8 mouse cellular contexts compared by ENCODE assay signal in the genomic region with DNA sequence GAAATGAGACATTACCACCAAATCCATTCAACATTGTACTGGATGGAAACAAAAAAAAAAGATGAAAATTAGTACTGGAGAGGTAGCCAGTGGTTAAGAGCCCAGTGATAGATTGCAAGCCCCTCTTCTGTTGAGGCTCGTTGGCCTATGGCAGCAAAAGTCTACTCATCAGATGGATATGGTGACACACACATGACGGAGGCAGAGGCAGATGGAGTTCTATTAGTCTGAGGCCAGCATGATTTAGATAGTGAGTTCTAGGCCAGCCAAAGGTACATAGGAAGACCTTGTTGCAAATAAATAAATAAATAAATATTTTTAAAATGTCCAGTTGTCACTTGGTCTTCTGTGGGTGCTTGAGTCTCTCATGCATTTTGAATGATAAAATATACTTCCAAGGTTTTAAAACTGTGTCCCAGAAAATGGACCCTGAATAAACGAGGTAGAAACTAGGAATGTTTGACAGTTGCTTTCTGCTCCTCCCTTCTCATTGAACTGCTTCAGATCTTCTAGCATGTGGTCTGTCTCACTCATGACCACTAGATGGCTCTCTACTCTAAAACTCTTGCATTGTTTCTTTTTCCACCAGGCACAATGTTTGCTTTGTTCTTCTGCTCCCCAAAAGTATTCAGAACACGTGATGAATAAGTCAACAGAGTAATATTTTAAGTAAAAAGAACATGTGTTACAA.
DNase-seq lines count a peak whose midpoint lies in the region; ATAC-seq lines count a peak whose summit lies in the region.

No protein-coding gene starts in this region.

- H3K27me3 ChIP-seq in heart, embryonic 12.5 days (replicated peaks), result no peaks in the 10 kb centered on the region
- H3K27me3 ChIP-seq in lung, embryonic 15.5 days, result no peaks in the 10 kb centered on the region

- no peak for ATAC-seq in heart, embryonic 12.5 days (ENCODE audit: insufficient number of reproducible peaks, low FRiP score)
- peak; percentile 77 for ATAC-seq in granulocyte monocyte progenitor cell, adult 5-6 weeks (replicated peaks; ENCODE audit: poor library complexity, severe bottlenecking)
- peak; percentile 49; the same call in 1 of the 2 replicates for ATAC-seq in lung, embryonic 15.5 days (ENCODE audit: borderline replicate concordance, extremely low read depth, low FRiP score, low TSS enrichment)

- H3K4me2 ChIP-seq in heart, embryonic 12.5 days, result no peak overlapping the region
- H3K4me2 ChIP-seq in lung, embryonic 15.5 days, result no peak overlapping the region

- H3K9me3 ChIP-seq in heart, embryonic 12.5 days (replicated peaks), result no peaks in the 10 kb centered on the region
- no peaks in the 10 kb centered on the region for H3K9me3 ChIP-seq in lung, embryonic 15.5 days

- 47% methylated on average over 4 of the region's 4 CpGs for WGBS in heart, embryonic 12.5 days
- WGBS in lung, embryonic 15.5 days, result 47% methylated on average over 4 of the region's 4 CpGs

- H3K27ac ChIP-seq in heart, embryonic 12.5 days (ENCODE audit: poor library complexity, severe bottlenecking), result no peak overlapping the region
- no peak overlapping the region for H3K27ac ChIP-seq in lung, embryonic 15.5 days

- DNase-seq in heart, adult 8-10 months (ENCODE audit: low spot score), result peak; percentile 38
- DNase-seq in 416B (ENCODE audit: low read depth), result peak; percentile 68
- DNase-seq in Muller cell, postnatal 12 days (ENCODE audit: inconsistent ontology term), result peak; percentile 51
- peak; percentile 34 for DNase-seq in telencephalon, adult 2 months (ENCODE audit: low read depth, low spot score)
- DNase-seq in spleen, postnatal 36 days (ENCODE audit: low spot score in 2 of 2), result no peak

- no peak overlapping the region for H3K9ac ChIP-seq in heart, embryonic 12.5 days
- H3K9ac ChIP-seq in lung, embryonic 15.5 days, result no peak overlapping the region

- no peak overlapping the region for H3K4me3 ChIP-seq in heart, embryonic 12.5 days
- H3K4me3 ChIP-seq in lung, embryonic 15.5 days, result no peak overlapping the region

- H3K4me1 ChIP-seq in heart, embryonic 12.5 days (replicated peaks), result no peaks in the 10 kb centered on the region
- no peaks in the 10 kb centered on the region for H3K4me1 ChIP-seq in lung, embryonic 15.5 days

- no peaks in the 10 kb centered on the region for H3K36me3 ChIP-seq in heart, embryonic 12.5 days
- no peaks in the 10 kb centered on the region for H3K36me3 ChIP-seq in lung, embryonic 15.5 days

Comparison
In these comparisons a context has a peak if more than half of its experiments do, and no peak if none do; other contexts are left out.
1. DNase-seq: peak in heart, adult 8-10 months (single experiment), 416B (single experiment), Muller cell, postnatal 12 days (single experiment) and telencephalon, adult 2 months (single experiment); none in spleen, postnatal 36 days (0 of 2).